Mouse (Mus musculus): ENCODE measurements at regions not wholly inside any gene's neighbourhood (a gene's known extent, or its start where the extent isn't known, plus 50 kb on each side); places are given as distances from the start of the nearest gene placed in this dataset.

DNA sequence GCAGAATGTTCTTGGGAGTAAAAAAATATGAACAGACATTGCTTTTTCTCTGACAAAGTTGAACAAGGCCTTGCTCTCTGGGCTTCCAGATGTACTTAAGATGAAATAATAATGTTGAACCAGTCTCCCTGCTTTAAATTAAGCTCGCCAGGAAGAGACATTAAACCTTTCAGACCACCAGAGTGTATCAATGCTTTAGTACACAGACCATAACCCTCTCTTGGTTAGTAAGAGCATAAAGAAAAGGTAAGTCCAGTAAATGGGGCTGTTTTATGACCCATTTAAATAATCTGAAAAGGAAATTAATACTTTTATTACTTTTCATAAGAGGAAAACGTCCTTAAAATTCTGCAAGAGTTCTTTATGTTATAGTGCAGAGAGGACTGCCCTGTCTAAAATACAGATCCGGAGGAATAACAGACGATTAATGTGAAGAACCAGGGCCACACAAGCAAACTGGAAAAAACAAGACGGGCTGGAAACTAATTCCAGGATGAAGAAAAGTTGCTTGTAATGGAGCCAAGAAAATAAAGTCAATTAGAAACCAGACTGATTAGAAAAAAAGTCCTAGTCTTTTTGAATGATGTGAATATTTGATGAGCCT is 74.4 kb downstream of the Mettl11b start:
- TF ChIP-seq POLR2A (IDR thresholded peaks at IDR 0.05; ENCODE audit: control insufficient read depth, low read depth, low read length) (no peak), CTCF (IDR thresholded peaks at IDR 0.05; ENCODE audit: control insufficient read depth, insufficient read depth, insufficient replicate concordance, low read depth, low read length) (no peak)
